Mouse (Mus musculus) left cerebral cortex, postnatal 36 days (tissue): ENCODE measurements around the gene Dbp. TPM values are rescaled to one million over a fixed set of nuclear protein-coding genes. Genes with fewer than 3 reads are reported as not detected.

Experiments used
- DNase-seq, 2 experiments: peaks; one replicate each; pipeline ENCODE4 v3.0.0; 2021 to 2022; ENCODE audit warnings: low spot score in 2 of 2, mixed read lengths in 1 of 2
- intact Hi-C: fragments of 180-260 bp; cut with DNase I; formaldehyde crosslinking; loops from one replicate; pipeline ENCODE4 v1.15.1; 2025
- total RNA-seq, 2 experiments: library from RNA; stranded (reverse); gene quantifications; 2 replicates each; pipeline ENCODE4 v1.2.3; 2021

The Dbp gene
- total RNA-seq, 2 experiments from 2014 or later, result 128 to 138 TPM

DNA sequence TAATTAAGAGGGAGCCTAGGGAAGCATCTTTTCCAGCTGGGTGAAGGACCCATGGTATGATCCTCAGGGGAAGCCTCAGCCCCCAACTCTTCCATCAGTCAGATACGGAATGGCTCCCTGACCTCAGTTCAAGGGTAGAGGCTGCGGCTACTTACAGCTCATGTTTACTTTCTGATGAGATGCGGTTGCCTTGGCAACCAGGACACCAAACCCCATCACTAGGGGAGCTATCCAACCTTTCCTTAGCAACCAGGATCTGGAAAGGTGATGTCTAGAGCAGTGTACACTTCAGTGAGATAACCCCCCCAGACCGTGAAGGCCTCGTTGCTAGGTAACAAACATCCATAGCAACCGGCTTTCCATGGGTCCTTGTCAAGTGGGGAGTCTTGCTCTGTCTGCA, 4.1 kb downstream of the Dbp start:
- intact Hi-C loops, result no loop called here
- DNase-seq, result no peak

DNA sequence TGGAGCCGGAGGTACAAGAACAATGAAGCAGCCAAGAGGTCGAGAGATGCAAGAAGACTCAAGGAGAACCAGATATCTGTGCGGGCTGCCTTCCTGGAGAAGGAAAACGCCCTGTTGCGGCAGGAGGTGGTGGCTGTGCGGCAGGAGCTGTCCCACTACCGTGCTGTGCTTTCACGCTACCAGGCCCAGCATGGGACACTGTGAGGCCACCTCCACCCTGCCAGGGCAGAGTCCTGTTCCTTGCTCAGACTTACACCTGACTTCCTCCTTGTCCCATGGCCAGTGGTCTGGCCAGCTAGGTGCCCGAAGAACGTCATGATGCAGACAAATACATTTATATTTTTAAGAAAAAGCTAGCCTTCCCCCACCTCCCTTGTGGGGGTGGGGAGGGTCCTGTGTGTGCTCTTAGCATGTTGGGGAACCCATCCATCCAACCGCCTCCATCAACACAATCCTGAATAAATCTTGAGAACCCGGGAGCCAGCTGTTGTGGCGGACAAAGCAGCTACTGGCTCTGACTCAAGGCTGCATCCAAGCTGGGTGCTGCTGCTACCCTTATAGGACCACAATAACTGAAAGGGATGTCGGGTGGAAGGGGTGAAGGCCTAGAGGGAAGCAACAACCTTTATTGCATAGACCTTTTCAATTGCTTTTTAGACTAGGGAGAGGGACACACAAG, 4.9 kb downstream of the Dbp start:
- intact Hi-C loops, result no loop called here
- DNase-seq, result no peak

DNA sequence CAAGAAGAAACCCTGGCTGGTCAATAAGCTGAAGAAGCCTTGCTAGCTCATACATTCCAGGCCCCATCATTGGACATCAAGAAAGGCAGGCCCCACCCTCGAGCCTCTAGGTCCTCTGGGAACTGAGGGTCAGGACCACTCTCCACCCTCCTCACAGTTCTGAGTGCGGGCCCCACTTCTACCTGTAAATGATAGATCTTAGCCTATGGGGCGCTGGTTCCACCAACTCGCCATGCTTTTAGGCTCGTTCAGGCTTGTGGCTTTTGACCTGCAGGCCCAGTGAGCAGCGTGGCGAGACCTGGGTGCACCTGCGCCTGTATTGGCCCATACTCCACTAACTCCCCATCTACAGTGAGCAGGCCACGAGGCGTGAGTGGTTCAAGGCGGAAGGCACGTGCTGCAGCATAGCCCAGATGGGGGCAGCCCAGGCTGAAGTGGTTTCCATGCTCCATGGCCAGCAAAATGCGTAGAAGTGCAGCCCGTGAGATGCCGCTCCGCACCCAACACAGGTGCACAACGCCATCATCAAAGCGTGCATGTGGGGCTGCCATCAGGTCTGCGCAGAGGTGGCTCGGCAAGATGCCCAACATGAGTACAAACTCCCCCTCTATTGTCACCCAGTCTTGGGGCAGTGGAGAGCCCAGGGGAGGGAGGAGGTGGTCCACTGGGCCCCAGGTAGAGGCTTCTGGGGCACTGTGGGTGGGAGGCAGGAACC, 5.7 kb downstream of the Dbp start:
- intact Hi-C loops, result no loop called here
- peak; percentile 39 to 53 for DNase-seq

DNA sequence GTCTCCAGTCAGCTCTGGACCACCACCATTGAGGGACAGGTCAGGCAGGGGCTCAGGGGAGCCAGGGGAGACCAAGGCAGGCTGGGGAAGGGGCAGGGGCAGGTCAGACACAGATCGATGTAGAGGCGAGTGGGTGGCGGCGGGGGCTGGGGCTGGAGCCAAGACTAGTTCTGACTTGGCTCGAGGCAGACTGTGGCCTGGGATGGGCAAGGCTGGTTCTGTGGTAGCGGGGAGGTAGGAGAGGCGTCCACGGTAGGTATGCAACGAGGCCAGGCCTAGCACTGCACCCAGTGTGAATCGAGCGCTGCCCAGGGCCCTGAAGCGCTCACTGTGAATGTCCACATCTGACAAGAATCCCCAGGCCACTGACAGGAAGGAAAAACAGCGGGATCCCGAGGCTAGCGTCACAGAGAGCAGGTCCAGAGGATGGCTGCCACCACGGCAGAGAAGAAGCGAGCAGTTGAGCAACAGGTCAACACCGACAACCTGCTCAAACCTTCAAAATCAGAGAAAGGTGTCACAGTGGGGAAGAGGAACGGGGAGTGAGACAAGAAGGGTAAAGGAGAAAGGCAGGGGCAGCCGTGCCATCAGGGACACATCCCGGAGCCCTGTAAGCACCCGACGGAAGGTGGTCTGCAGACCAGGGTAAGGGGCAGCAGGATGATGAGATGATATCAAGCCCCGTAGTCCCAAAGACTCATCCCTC, 6.6 kb downstream of the Dbp start:
- DNase-seq, result no peak
- intact Hi-C loops, result no loop called here

DNA sequence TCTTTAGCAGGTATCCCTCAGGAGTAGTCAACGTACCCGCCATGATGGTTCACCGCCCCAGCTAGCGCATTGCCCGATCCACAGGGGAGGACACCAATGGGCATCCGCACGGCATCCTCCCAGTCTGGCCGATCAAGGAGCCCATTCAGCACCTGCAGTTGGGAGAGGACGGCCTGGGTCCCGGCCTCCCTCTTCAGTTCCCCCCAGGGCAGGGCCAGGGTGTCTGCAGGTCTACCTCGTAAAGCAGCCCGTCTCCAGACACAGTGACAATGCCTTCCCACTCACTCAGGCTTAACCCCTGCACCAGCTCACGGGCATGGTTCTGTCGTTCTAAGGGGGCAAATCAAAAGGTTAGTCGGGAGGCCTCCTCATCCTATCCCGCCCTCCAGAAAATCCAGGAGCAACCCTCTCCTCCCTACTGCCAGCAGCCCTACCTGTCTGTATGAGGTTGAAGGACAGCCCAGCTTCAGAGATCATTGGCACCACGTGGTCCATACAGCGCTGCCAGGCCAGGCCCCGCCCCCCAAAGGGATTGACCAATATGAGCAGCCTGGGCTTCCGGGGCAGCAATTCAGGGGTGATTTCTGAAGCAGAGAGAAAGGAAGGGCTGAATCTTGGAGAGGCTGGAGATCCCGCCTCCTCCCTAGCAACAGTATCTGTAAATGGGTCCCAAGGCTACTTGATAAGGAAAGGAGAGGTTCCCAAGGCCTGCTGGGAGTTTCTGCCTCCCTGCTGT, 7.3 kb downstream of the Dbp start:
- intact Hi-C loops, result no loop called here
- DNase-seq, result no peak

DNA sequence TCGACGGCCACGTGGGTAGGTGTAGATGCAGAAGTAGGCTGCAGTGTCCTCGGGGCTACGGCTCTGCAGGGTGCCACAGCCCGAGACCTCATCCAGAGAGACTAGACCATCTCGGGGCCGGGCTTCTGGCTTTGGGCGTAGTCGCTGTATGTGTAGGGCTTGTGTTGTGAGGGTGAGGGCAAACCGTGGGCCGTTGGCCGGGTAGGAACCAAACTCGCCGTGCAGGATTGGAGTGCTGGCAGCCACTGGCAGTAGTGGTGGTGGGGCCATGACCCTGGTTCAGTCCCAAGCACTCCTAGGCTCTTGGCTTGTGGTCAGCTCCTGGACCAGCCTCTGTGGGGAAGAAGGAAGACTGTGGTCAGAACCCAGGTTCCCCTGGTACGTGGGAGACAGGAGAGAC, 8.5 kb downstream of the Dbp start:
- intact Hi-C loops, result no loop called here
- DNase-seq, result no peak

DNA sequence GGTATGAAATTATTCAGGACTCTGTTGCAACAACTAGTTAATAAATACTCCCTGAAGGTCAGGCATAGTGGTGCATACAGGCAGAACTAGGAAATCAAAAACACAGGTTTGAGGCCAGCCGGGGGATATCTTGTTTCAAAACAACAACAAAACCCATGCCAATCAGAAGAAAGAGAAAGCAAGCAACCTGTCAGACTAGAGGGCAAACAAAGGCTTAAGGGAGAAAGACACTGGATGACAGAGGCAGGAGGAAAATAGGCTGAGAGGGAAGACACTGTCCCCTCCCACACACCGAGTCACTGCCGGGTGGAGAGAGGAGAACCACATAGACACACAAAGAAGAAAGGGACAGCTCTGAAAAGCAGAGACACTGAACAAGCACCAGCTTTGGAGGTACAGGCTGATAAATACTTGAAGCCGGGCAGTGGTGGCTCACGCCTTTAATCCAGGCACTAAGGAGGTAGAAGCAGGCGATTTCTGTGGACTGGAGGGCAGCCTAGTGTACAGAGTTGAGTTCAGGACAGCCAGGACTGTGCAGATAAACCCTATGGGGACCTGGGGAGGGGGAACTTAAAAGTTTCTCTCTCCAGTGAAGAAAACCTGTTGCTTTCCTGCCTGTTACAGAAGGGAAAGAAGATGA, 9.1 kb downstream of the Dbp start:
- intact Hi-C loops, result no loop called here
- DNase-seq, result no peak

DNA sequence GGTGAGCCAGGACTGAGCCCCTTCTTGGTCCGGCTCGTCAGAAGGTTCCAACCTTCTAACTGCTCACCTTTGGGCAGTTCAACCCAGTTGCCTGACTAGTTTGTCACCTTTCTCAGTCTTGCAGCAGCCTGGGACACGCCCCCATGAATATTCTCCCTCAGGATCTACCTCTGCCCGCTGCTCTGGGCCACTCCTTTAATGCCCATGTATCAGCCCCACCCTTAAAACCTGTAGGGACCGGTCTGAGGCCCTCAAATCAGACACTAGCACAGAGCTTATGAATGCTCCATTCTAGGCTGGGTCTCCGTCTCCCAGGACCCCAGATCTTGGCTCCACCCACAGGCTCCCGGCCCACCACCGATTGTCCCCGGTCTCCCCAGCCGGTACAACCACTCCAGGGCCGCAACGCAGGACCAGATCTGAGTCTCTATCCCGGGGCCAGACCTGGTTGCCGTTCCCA, 9.8 kb downstream of the Dbp start:
- intact Hi-C loops, result no loop called here
- no peak for DNase-seq

DNA sequence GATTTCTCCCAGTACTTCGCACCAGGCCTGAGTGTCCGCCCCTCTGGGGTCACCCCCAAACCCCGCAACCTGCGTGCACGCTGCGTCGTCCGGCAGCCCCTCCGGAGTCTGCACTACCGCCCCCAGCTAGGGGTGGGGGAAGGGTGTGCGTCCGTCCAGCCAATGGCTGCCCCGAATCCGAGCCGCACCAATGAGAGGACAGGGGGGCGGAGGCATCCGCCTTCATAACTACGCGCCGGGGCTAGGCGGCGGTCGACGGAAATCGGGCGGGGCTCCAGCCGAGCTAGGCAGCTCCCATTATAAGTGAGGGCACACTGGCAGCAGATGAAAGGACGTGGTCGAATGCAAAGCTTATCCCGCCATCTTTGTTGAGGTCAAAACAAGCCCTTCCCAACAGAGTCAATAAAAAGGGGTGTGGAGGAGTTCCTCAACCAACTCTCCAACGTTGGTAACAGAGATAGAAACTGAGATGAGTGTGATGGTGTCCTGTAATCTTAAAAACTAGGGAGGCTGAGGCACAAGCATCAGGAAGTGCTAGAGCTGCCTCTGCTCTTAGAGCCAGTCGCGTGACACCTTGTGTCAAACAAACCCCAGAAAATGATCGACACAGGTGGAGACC, 10.3 kb downstream of the Dbp start, which contains the start of gene Rpl18:
Gene Rpl18, plus strand, starts transcription at position 368 of the 619 bp plus-strand sequence.
- peak; percentile 98 for DNase-seq
- intact Hi-C loops, result no loop called here

DNA sequence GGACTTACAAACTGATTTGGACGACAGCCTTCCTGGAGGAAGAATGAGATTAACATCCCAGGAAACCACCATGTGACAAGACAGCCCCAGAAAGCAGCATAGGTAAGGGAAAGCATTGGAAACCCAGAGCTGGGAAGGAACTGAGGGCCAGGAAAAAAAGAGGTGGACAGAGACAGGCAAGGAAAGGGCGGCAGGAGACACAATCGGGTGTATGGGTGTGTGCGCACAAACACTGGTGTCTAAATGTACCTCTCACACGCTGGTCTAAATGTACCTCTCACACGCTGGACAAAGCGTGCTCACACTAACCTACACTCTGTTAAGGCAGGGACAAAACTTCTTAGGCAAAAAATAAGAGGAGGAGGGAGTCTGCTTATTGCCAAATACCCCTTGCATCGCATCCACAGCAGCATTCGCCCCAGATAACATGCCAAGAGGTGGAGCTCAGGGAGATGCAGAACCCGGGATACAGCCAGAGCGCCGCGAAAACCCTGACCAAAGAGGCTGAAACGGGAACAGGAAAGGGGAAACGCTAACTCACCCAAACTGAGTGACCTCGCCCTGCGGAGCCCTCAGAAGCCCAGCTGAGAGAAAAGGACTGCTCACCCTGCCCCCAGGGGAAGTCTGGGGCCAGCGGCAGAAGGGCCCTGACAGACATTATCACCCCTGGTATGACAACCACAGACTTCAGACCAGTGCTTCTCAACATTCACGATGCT, 11.0 kb downstream of the Dbp start:
- intact Hi-C loops, result no loop called here
- DNase-seq, result no peak

DNA sequence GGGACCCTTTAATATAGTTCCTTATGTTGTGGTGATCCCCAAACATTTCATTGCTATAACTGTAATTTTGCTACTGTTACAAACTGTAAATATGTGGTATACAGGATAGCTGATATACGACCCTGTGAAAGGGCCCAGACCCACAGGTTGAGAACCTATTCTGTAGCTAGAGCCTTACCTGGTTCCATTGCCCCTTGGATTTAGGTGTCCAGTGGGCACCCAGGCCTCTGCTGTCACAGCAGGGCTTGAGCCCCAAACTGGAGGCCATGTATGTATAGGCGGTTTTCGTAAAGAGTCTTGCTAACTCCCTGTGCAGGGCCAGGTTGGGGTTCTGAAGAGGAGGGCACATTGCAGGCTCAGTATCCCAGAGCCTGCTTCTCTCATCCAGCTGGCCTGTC, 11.6 kb downstream of the Dbp start:
- intact Hi-C loops, result no loop called here
- DNase-seq, result no peak

DNA sequence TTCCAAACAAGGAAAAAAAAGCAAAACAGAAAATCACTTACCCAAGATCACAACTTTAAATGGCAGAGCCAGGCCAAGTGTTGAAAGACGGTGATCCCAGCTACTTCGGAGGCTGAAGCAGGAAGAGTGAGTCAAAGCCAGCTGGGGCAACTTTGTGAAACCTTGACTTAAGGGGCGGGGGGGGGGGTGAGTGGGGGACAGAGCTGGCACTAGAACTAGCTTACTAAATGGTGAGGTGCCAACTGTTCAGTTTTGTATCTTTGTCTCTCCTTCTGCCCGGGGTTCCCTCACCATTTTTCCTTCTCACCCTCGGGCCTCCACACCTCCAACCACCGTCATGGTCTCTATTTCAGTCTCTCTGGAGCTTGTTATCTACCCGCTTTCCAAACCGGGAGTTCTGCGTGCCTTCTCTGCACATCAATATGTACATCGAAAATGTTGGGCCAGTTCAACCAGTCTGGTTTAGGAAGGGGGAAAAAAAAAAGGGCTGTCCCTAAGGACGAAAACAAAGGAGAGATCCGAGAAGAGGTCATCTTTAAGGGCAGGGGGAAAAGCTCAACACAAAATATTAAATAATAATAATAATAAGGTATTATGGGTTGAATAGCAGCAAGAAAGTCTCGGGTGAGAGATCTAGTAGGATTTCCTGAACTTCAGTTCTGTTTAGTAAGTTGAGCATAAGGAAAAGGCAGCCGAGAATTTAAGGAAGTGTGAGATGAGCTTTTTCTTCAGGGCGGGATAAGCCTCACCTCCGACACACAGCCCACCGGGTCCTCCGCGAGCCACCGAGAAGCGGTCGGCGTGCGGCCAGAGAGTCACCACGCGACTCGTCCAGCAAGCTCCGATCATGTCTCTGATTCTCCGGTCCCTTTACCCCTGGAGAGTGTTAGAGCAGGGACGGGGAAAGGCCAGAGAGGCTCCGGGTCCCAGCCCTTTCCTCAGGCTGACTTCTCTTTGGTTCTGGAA, 12.3 kb downstream of the Dbp start:
- no peak for DNase-seq
- intact Hi-C loops, result no loop called here

DNA sequence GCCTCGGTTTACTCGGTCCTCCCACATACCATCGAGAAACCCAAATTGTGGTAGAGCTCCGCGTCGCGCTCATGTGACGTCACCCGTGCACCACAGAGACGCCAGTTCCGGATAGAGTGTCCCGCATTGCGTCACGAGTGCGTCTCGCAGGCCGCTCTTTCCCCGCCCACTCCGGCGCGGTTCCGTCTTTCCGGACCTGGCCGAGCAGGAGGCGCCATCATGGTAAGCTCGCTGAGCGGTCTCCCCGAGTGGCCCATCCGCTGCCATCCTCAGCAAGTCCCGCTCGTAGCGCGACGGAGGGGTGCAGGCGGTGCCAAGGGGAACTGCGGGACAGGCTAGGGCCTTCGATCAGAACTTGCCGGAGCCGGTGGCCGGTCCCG, 13.0 kb downstream of the Dbp start, which contains the start of gene Sphk2:
Gene Sphk2, minus strand, starts transcription at position 85 of the 380 bp plus-strand sequence.
- intact Hi-C loops, result no loop called here
- peak; percentile 98 to 100 for DNase-seq

DNA sequence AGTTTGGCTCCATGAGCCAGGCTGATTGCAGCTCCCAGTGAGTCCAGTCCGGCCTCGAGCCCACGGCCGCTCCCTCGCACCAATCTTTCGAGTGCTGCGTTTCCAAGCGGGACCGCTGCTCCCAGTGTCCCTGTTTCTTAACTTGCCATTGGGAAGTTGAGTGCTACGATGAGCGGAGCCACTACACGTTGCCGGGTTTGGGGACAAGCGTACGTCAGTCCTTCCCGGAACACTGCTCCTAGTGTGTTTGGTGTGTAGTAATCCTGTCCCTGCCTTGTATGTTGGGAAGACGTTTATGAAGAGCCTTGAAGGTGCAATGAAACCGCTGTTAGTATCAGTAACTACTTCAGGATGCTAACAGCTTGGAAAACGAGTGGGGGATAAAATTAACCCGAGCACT, 13.4 kb downstream of the Dbp start:
- DNase-seq, result no peak
- intact Hi-C loops, result no loop called here

DNA sequence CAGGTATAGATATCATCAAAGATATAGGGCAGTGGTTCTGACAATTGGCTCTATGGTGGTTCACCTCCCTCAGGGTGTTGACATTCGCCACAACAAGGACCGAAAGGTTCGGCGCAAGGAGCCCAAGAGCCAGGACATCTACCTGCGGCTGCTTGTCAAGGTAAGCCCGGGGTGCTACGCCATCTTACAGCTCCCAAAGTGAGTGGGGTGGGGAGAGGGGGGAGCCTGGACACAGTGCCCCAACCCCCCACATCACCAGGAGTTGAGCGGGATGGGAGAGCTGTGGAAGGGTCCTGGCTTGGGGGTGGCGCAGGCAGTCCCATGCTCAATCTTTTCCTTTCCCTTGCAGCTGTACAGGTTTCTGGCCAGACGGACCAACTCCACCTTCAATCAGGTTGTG, 14.3 kb downstream of the Dbp start:
- intact Hi-C loops, result no loop called here
- no peak for DNase-seq

DNA sequence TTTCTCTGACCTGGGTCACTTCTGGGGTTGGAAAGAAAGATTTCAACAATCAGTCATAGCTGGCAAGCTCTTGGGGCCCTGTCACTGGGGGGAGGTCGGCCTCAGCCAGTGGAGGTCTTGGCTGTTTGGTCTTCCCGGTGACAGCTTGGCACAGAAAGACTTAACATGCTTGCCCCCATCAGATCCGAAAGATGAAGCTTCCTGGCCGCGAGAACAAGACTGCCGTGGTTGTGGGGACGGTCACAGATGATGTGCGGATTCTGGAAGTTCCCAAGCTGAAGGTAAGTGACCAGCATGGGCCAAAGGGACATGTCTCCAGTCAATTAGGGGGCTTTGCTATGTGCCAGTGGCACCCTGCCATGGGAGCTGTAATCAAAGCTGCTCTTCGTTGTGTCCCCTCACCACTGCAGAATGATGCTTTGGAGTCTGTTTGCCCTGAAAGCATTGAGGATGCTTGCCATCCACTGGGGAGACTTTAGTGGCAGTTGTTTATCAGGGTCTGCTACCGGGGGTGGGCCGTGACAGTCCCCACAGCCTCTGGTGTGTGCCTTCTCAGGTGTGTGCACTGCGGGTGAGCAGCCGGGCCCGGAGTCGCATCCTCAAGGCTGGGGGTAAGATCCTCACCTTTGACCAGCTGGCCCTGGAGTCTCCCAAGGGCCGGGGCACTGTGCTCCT, 15.0 kb downstream of the Dbp start:
- intact Hi-C loops, result no loop called here

More for the DNA sequence above, 15.0 kb downstream of the Dbp start:
- DNase-seq, result no peak
